Mouse (Mus musculus) liver, embryonic 14.5 days (tissue): ENCODE measurements around the gene Limd2. TPM values are rescaled to one million over a fixed set of nuclear protein-coding genes. Genes with fewer than 3 reads are reported as not detected.
A peak's percentile ranks its signal among the peaks of the same experiment; 100 is the strongest.

Experiments
- ATAC-seq: fragments of 200-750 bp; cut with Nextera tagmentation; 2 replicates; pipeline ENCODE4 v1.8.0; 2017; ENCODE audit warnings: moderate number of reproducible peaks, mild to moderate bottlenecking, moderate library complexity; ENCODE audit not compliant: insufficient read depth
- DNase-seq, 3 experiments: peaks; one replicate each; pipeline ENCODE4 v3.0.0-alpha.2; 2012 to 2013; ENCODE audit warnings: low read depth in 3 of 3, low spot score in 3 of 3
- H3K27ac ChIP-seq: fragments of 300-500 bp; sonication (generic); 2 replicates; pipeline ENCODE4 v1.5.1; 2014; ENCODE audit warnings: moderate library complexity, mild to moderate bottlenecking, control low read depth, inconsistent platforms
- H3K27me3 ChIP-seq: fragments of 300-500 bp; sonication (generic); 2 replicates; pipeline ENCODE4 v1.6.1; 2014; ENCODE audit warnings: mild to moderate bottlenecking, low read length, moderate library complexity; ENCODE audit not compliant: control insufficient read depth, insufficient read depth
- H3K36me3 ChIP-seq: fragments of 300-500 bp; sonication (generic); replicated peaks from 2 replicates; pipeline ENCODE4 v1.6.1; 2014; ENCODE audit warnings: low read depth; ENCODE audit not compliant: control insufficient read depth, insufficient read depth
- H3K4me1 ChIP-seq, 2 experiments: fragments of 200-500 bp in 1 of 2; fragments of 300-500 bp in 1 of 2; sonication (generic) in 1 of 2; replicated peaks; 2 replicates each; pipeline ENCODE4 v1.6.1; 2012 to 2014; ENCODE audit warnings: antibody characterized with exemption in 1 of 2, inconsistent platforms in 1 of 2, low read length in 1 of 2; ENCODE audit not compliant: control insufficient read depth in 2 of 2, insufficient read depth in 2 of 2
- H3K4me2 ChIP-seq: fragments of 300-500 bp; sonication (generic); 2 replicates; pipeline ENCODE4 v1.6.1; 2014; ENCODE audit warnings: low read depth, mild to moderate bottlenecking, control low read depth, moderate library complexity
- H3K4me3 ChIP-seq, 2 experiments: fragments of 200-500 bp in 1 of 2; fragments of 300-500 bp in 1 of 2; sonication (generic) in 1 of 2; 2 replicates each; pipeline ENCODE4 v1.5.1; 2012 to 2014; ENCODE audit warnings: low read depth in 2 of 2, low read length in 2 of 2, mild to moderate bottlenecking in 2 of 2, control low read depth in 1 of 2, inconsistent platforms in 1 of 2, moderate library complexity in 1 of 2; ENCODE audit not compliant: insufficient read depth in 1 of 2
- H3K9ac ChIP-seq: fragments of 300-500 bp; sonication (generic); replicated peaks from 2 replicates; pipeline ENCODE4 v1.6.1; 2014; ENCODE audit warnings: mild to moderate bottlenecking, control low read depth, moderate library complexity
- H3K9me3 ChIP-seq: fragments of 300-500 bp; sonication (generic); 2 replicates; pipeline ENCODE4 v1.6.1; 2016; ENCODE audit warnings: low read length, mixed read lengths; ENCODE audit not compliant: control insufficient read depth
- CTCF ChIP-seq: IDR thresholded peaks from 2 replicates; pipeline ENCODE4 v1.5.1; 2016; ENCODE audit warnings: antibody characterized with exemption, low read depth, control low read depth
- EP300 ChIP-seq: IDR thresholded peaks from 2 replicates; pipeline ENCODE4 v1.6.1; 2016; ENCODE audit warnings: antibody characterized with exemption, low read depth
- WGBS: fragments of 180-500 bp; shearing (Covaris S2); extraction: QIAGEN DNeasy Blood & Tissue Kit; methylation state at CpG from one replicate; pipeline ENCODE4 v1.1.7; 2014; ENCODE audit not compliant: insufficient replicate concordance; 5-methylcytosine and 5-hydroxymethylcytosine counted together
- polyA plus RNA-seq, 2 experiments: library from polyadenylated mRNA; depleted of rRNA in 1 of 2; stranded (reverse) in 1 of 2; unstranded in 1 of 2; fragments of >200 nt; fragmentation: Nextera tagmentation in 1 of 2; extraction: Ambion mirVana in 1 of 2; gene quantifications; 2 replicates each; pipeline versions ENCODE4 v1.2.1 to v1.2.3; 2012 to 2014

Limd2 gene
- polyA plus RNA-seq, 2 experiments: 26.7 to 59.4 TPM

DNA sequence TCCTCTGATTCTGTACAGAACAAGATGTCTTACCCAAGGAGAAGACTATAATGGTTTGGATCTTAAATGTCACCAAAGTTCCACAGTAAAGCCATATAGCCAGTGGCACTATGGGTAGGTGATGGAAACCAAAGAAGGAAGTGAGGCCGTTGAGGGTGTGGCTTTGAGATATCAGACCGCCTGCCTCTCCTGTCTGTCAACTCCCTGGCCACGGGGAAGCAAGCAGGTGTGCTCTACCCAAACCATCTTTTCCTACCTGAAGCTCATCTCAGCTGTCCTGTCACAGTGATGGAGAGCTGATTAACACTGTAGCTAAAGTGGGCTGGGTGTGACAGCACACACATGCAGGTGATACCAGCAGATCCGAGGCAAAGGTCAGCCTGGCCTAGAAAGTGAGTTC, 37.6 kb upstream of the Limd2 start:
- WGBS: 33% methylated on average over 4 of the region's 4 CpGs
- H3K27ac ChIP-seq: no peak overlapping the region

DNA sequence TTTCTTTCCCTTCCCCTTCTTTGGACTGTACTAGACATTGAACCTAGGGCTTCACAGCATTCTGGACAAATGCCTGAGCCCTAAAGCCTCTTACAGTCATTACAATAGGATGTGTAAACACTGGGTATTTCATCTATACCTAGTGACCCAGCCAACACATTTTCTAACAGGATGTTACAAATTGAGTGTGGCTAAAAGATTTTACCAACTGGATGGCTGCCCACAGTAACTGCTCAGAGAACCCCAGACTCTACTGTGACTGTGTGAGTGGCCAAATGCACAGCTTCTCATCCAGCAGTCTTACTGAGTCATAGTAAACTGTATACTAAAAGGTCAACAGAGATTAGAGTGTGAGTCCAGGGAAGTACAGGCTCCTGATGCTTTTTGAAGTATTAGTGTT, 34.7 kb upstream of the Limd2 start:
- H3K9ac ChIP-seq: no peak overlapping the region
- no peak overlapping the region for H3K4me3 ChIP-seq

More for the DNA sequence above, 37.6 kb upstream of the Limd2 start:
- H3K4me1 ChIP-seq: peaks cover 8 to 26% of the 10 kb centered on the region in 2 experiments
- H3K27me3 ChIP-seq: no peaks in the 10 kb centered on the region
- no peak overlapping the region for H3K9ac ChIP-seq
- H3K36me3 ChIP-seq: peaks cover 35% of the 10 kb centered on the region
- DNase-seq (no peak), ATAC-seq (no peak)
- TF ChIP-seq EP300 (no peak), CTCF (no peak)
- H3K9me3 ChIP-seq: no peaks in the 10 kb centered on the region
- no peak overlapping the region for H3K4me2 ChIP-seq
- no peak overlapping the region for H3K4me3 ChIP-seq

DNA sequence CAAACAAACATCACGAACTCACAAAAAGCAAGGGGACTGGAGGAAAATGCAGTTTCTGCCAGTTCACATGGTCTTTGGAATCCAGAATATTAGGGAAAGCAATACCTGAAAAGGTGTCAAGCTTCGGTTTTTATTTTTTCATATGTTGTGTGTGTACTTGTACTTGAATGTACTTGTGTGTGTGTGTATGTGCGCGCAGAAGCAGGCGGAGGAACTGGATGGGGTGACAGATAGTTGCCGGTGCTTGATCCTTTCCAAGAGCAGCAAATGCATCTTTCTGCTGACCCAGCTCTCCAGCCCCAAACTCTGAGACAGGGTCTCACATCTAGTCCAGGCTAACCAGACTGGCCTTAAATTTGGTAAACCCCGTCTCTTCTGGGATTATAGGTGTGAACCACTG, 34.2 kb upstream of the Limd2 start:
- no peak for ATAC-seq
- peaks cover 15% of the 10 kb centered on the region for H3K36me3 ChIP-seq
- WGBS: 87% methylated on average over 7 of the region's 7 CpGs
- no peak overlapping the region for H3K4me2 ChIP-seq
- TF ChIP-seq CTCF (no peak), EP300 (no peak)
- no peaks in the 10 kb centered on the region for H3K9me3 ChIP-seq
- no peak overlapping the region for H3K4me3 ChIP-seq
- no peak overlapping the region for H3K9ac ChIP-seq
- H3K4me1 ChIP-seq: peaks cover 16 to 20% of the 10 kb centered on the region in 2 experiments
- no peak overlapping the region for H3K27ac ChIP-seq
- DNase-seq: no peak
- no peaks in the 10 kb centered on the region for H3K27me3 ChIP-seq

More for the DNA sequence above, 34.7 kb upstream of the Limd2 start:
- Histone ChIP-seq H3K4me2 (no peak overlapping the region), H3K27ac (no peak overlapping the region), H3K4me1 (peaks cover 16 to 20% of the 10 kb centered on the region in 2 experiments), H3K36me3 (peaks cover 15% of the 10 kb centered on the region), H3K27me3 (no peaks in the 10 kb centered on the region), H3K9me3 (no peaks in the 10 kb centered on the region)
- DNase-seq: no peak
- TF ChIP-seq EP300: no peak
- TF ChIP-seq CTCF: no peak
- ATAC-seq: no peak

DNA sequence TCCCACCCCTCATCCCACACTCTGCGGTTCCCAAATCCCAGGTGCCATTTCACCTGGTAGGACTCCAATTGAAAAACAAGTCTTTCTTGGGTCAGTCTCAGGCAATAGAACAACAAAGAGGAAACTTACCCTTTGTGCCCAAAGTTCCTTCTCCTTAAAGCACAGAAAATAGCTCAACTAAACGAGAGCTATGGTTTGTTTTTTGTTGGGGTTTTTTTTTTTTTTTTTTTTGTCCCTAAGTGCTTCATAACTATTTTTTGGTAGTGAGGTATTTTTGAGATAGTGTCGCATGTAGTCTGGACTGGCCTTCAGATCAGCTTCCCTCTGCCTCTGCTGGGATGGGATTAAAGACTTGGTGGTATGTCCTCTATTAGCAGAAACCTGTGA, 33.5 kb upstream of the Limd2 start:
- Histone ChIP-seq H3K9ac (peak overlapping the region; percentile 76), H3K4me2 (peak overlapping the region; percentile 92), H3K4me1 (peaks cover 16 to 20% of the 10 kb centered on the region in 2 experiments), H3K36me3 (peaks cover 15% of the 10 kb centered on the region), H3K27ac (peak overlapping the region; percentile 78), H3K27me3 (no peaks in the 10 kb centered on the region), H3K9me3 (no peaks in the 10 kb centered on the region), H3K4me3 (peak overlapping the region; percentile 63 to 72)
- no peak for ATAC-seq
- 32% methylated on average over 3 of the region's 3 CpGs for WGBS
- TF ChIP-seq EP300 (no peak), CTCF (no peak)
- DNase-seq: no peak

DNA sequence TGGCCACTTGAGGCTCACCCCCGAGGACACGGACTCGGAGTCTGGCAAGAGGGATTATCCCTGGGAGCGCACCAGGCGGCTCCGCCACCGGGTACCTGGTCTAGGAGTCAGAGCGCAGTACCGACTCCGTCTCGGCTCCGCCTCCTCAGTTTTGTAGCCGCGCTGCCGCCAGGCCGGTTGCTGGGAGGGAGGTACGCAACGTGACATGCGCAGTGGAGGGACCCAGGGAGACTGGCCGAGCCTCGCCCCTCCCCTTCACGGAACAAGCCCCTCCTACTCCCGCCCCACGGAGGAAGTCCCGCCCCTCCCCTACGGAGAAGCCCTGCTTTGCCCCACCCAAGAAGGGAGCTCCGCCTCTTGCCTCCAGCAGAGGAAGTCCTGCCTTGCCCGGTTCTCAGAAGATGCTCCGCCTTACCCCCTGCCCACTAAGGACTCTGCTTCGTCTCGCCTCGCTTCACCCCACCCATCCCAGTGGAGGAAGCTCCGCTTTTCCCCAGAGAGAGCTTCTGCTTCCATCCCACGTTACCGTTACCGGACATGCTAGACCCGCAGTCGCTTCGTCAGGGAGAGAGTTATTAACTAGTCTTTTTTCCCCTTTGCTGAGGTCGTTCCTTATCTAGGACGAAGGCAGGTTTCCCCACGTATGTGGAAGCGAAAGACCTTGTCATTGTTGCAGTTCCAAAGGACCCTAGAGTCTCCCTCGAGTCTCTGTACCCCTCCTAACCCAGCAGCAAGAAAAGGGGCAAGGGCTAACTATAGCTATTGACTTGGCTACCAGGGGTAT, 32.9 kb upstream of the Limd2 start:
- DNase-seq (peak; percentile 95 to 97 (median 96)), ATAC-seq (peak; percentile 96)
- H3K4me2 ChIP-seq: peak overlapping the region; percentile 92
- H3K4me1 ChIP-seq: peaks cover 16 to 18% of the 10 kb centered on the region in 2 experiments
- peak overlapping the region; percentile 76 for H3K9ac ChIP-seq
- peak overlapping the region; percentile 86 for H3K27ac ChIP-seq
- H3K36me3 ChIP-seq: peaks cover 15% of the 10 kb centered on the region
- H3K27me3 ChIP-seq: no peaks in the 10 kb centered on the region
- TF ChIP-seq CTCF: peak; percentile 9
- no peak for TF ChIP-seq EP300
- peak overlapping the region; percentile 74 to 83 for H3K4me3 ChIP-seq
- H3K9me3 ChIP-seq: no peaks in the 10 kb centered on the region
- WGBS: under 1% methylated on average over 44 of the region's 44 CpGs
